Mouse (Mus musculus): Measurements from ENCODE around the gene Pik3r4. TPM values are rescaled to one million over a fixed set of nuclear protein-coding genes. Genes with fewer than 3 reads are reported as not detected.

Pik3r4 gene
- total RNA-seq, 1 experiment: 26.5 TPM

GRCm38 (mm10) chr9:105720430-105720829 lies 77.7 kb downstream of the Pik3r4 start:
- H3K36me3 ChIP-seq (ENCODE audit: control insufficient read depth, insufficient read depth, low read length, poor library complexity, severe bottlenecking): no peaks in the 10 kb centered on the region
- H3K4me1 ChIP-seq (ENCODE audit: control insufficient read depth in 2 of 2, insufficient read depth in 2 of 2, low read length in 2 of 2, poor library complexity in 1 of 2): peaks cover 0 to 2% of the 10 kb centered on the region in 2 experiments; a peak in 1 of 4 replicates
- no peak overlapping the region for H3K27ac ChIP-seq (ENCODE audit: insufficient read depth, low read depth, low read length, poor library complexity, severe bottlenecking)
- no peak overlapping the region for H3K9ac ChIP-seq (ENCODE audit: insufficient read depth, low read depth, low read length, poor library complexity, severe bottlenecking)
- H3K4me3 ChIP-seq (ENCODE audit: insufficient read depth in 1 of 2, low read depth in 1 of 2, low read length in 2 of 2, poor library complexity in 1 of 2, severe bottlenecking in 1 of 2): no peak overlapping the region
- no peaks in the 10 kb centered on the region for H3K9me3 ChIP-seq (ENCODE audit: control insufficient read depth, insufficient read depth, low read depth, low read length)
- no peak for DNase-seq (ENCODE audit: low read depth, low spot score)
- in situ Hi-C loops (cut with MboI; ENCODE audit: low sequenced_read_pairs in 2 of 2, unreplicated experiment in 2 of 2): no loop called here
- TF ChIP-seq ZC3H11A (IDR thresholded peaks at IDR 0.05; ENCODE audit: borderline replicate concordance, low read depth, low read length): no peak
- no peak for TF ChIP-seq MAFK (IDR thresholded peaks at IDR 0.05; ENCODE audit: insufficient read depth, low read depth, low read length)

- no peak overlapping the region for H3K4me3 ChIP-seq (ENCODE audit: insufficient read depth in 1 of 2, low read depth in 1 of 2, low read length in 2 of 2, poor library complexity in 1 of 2, severe bottlenecking in 1 of 2)
- H3K9me3 ChIP-seq (ENCODE audit: control insufficient read depth, insufficient read depth, low read depth, low read length): no peaks in the 10 kb centered on the region
- in situ Hi-C loops (cut with MboI; ENCODE audit: low sequenced_read_pairs in 2 of 2, unreplicated experiment in 2 of 2): no loop called here
- H3K36me3 ChIP-seq (ENCODE audit: control insufficient read depth, insufficient read depth, low read length, poor library complexity, severe bottlenecking): no peaks in the 10 kb centered on the region
- H3K4me1 ChIP-seq (ENCODE audit: control insufficient read depth in 2 of 2, insufficient read depth in 2 of 2, low read length in 2 of 2, poor library complexity in 1 of 2): no peaks in the 10 kb centered on the region
- H3K27ac ChIP-seq (ENCODE audit: insufficient read depth, low read depth, low read length, poor library complexity, severe bottlenecking): no peak overlapping the region
- no peak for DNase-seq (ENCODE audit: low read depth, low spot score)
- H3K9ac ChIP-seq (ENCODE audit: insufficient read depth, low read depth, low read length, poor library complexity, severe bottlenecking): no peak overlapping the region
- TF ChIP-seq ZC3H11A (IDR thresholded peaks at IDR 0.05; ENCODE audit: borderline replicate concordance, low read depth, low read length) (no peak), HCFC1 (IDR thresholded peaks at IDR 0.05; ENCODE audit: borderline replicate concordance, insufficient read depth, low read length) (no peak), ZNF384 (IDR thresholded peaks at IDR 0.05; ENCODE audit: low read depth, low read length) (no peak), MAFK (IDR thresholded peaks at IDR 0.05; ENCODE audit: insufficient read depth, low read depth, low read length) (no peak), CHD2 (IDR thresholded peaks at IDR 0.05; ENCODE audit: low read depth, low read length) (no peak)
These were observed 89.2 kb downstream of the Pik3r4 start for GRCm38 (mm10) chr9:105731976-105732375.

- in situ Hi-C loops (cut with MboI; ENCODE audit: low sequenced_read_pairs in 2 of 2, unreplicated experiment in 2 of 2): no loop called here
- no peak overlapping the region for H3K27ac ChIP-seq (ENCODE audit: insufficient read depth, low read depth, low read length, poor library complexity, severe bottlenecking)
- H3K9ac ChIP-seq (ENCODE audit: insufficient read depth, low read depth, low read length, poor library complexity, severe bottlenecking): no peak overlapping the region
- H3K36me3 ChIP-seq (ENCODE audit: control insufficient read depth, insufficient read depth, low read length, poor library complexity, severe bottlenecking): no peaks in the 10 kb centered on the region
- no peaks in the 10 kb centered on the region for H3K9me3 ChIP-seq (ENCODE audit: control insufficient read depth, insufficient read depth, low read depth, low read length)
- TF ChIP-seq CHD2 (IDR thresholded peaks at IDR 0.05; ENCODE audit: low read depth, low read length) (no peak), HCFC1 (IDR thresholded peaks at IDR 0.05; ENCODE audit: borderline replicate concordance, insufficient read depth, low read length) (no peak), MAFK (IDR thresholded peaks at IDR 0.05; ENCODE audit: insufficient read depth, low read depth, low read length) (no peak), ZNF384 (IDR thresholded peaks at IDR 0.05; ENCODE audit: low read depth, low read length) (no peak), ZC3H11A (IDR thresholded peaks at IDR 0.05; ENCODE audit: borderline replicate concordance, low read depth, low read length) (no peak)
- H3K4me1 ChIP-seq (ENCODE audit: control insufficient read depth in 2 of 2, insufficient read depth in 2 of 2, low read length in 2 of 2, poor library complexity in 1 of 2): no peaks in the 10 kb centered on the region
- H3K4me3 ChIP-seq (ENCODE audit: insufficient read depth in 1 of 2, low read depth in 1 of 2, low read length in 2 of 2, poor library complexity in 1 of 2, severe bottlenecking in 1 of 2): no peak overlapping the region
- DNase-seq (ENCODE audit: low read depth, low spot score): no peak
These were observed 91.9 kb downstream of the Pik3r4 start for GRCm38 (mm10) chr9:105734651-105735050.

- in situ Hi-C loops (cut with MboI; ENCODE audit: low sequenced_read_pairs in 2 of 2, unreplicated experiment in 2 of 2): no loop called here
- Histone ChIP-seq H3K4me1 (ENCODE audit: control insufficient read depth in 2 of 2, insufficient read depth in 2 of 2, low read length in 2 of 2, poor library complexity in 1 of 2) (no peaks in the 10 kb centered on the region), H3K4me3 (ENCODE audit: insufficient read depth in 1 of 2, low read depth in 1 of 2, low read length in 2 of 2, poor library complexity in 1 of 2, severe bottlenecking in 1 of 2) (no peak overlapping the region), H3K9ac (ENCODE audit: insufficient read depth, low read depth, low read length, poor library complexity, severe bottlenecking) (no peak overlapping the region), H3K27ac (ENCODE audit: insufficient read depth, low read depth, low read length, poor library complexity, severe bottlenecking) (no peak overlapping the region), H3K36me3 (ENCODE audit: control insufficient read depth, insufficient read depth, low read length, poor library complexity, severe bottlenecking) (no peaks in the 10 kb centered on the region), H3K9me3 (ENCODE audit: control insufficient read depth, insufficient read depth, low read depth, low read length) (no peaks in the 10 kb centered on the region)
- no peak for DNase-seq (ENCODE audit: low read depth, low spot score)
- TF ChIP-seq MAFK (IDR thresholded peaks at IDR 0.05; ENCODE audit: insufficient read depth, low read depth, low read length): no peak
These were observed 92.4 kb downstream of the Pik3r4 start for GRCm38 (mm10) chr9:105735195-105735594.

Other genes starting within 250 kb of the Pik3r4 start
- gene Aste1, start 247.6 kb upstream of the Pik3r4 start, total RNA-seq (2012; rRNA removed): 14.0 and 14.5 TPM in 2 replicates
- gene Nek11, start 247.5 kb upstream of the Pik3r4 start, total RNA-seq (2012; rRNA removed): 0.04 and 0.11 TPM in 2 replicates
- 92.4 and 100 TPM in 2 replicates for gene Atp2c1, start 115.7 kb upstream of the Pik3r4 start, total RNA-seq (2012; rRNA removed)
- gene Col6a6, start 185.2 kb downstream of the Pik3r4 start, total RNA-seq (2012; rRNA removed): 0.53 and 0.58 TPM in 2 replicates